Comparison of ENCODE assay signal across 9 mouse cellular contexts in the genomic region with DNA sequence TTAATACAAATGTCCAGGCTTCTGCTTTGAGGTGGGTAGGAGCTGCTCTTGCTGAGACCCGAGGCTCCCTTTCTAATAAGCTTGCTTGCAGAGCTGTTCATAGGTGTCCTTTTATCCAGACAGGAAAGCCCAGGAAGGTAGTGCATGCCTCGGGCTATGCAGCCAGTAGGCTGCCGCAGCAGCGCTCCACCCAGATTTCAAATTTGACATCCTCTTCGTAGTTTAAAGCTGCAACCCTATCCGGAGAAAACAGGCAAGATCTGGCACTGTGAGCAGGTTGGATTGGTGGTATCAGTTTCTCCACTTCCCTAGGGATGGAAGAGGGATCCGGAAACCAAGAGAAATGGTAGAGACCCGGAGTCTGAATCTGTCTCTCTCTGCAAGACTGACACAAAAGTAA. TPM values are rescaled to one million over a fixed set of nuclear protein-coding genes. Genes with fewer than 3 reads are reported as not detected.
DNase-seq lines count a peak whose midpoint lies in the region; ATAC-seq lines count a peak whose summit lies in the region.
"Had no signal": no experiment of that assay in that cellular context is flagged by ENCODE, and none has a peak within 500 bp of the region (broad histone marks: within the 10 kb centered on the region; RNA-seq: fewer than 3 reads in every experiment).

No protein-coding gene starts in this region.

- peaks cover 4% of the 10 kb centered on the region; the same call in 1 of the 2 replicates for H3K27me3 ChIP-seq in heart, embryonic 14.5 days (ENCODE audit: control insufficient read depth, insufficient read depth, low read length)
- no peaks in the 10 kb centered on the region for H3K27me3 ChIP-seq in limb, embryonic 11.5 days (ENCODE audit: control insufficient read depth, insufficient read depth, low read length)
- H3K27me3 ChIP-seq in limb, embryonic 10.5 days (ENCODE audit: low read depth, poor library complexity, severe bottlenecking), result no peaks in the 10 kb centered on the region
- H3K27me3 ChIP-seq in embryonic facial prominence, embryonic 12.5 days, result no peaks in the 10 kb centered on the region
- no peaks in the 10 kb centered on the region for H3K27me3 ChIP-seq in neural tube, embryonic 15.5 days (replicated peaks)

- no peak for DNase-seq in heart, postnatal 4 days
- DNase-seq in limb, embryonic 11.5 days (ENCODE audit: low spot score), result no peak
- DNase-seq in limb, embryonic 10.5 days (ENCODE audit: low spot score), result no peak
- no peak for DNase-seq in c-Kit-positive CD71-positive TER-119-positive erythroid progenitor cells, embryonic 14.5 days (ENCODE audit: low spot score)
- no peak for DNase-seq in Muller cell, postnatal 12 days (ENCODE audit: inconsistent ontology term)

- WGBS in heart, embryonic 14.5 days, result 66% methylated on average over 8 of the region's 8 CpGs
- WGBS in limb, embryonic 11.5 days, result 70% methylated on average over 8 of the region's 8 CpGs
- WGBS in limb, embryonic 10.5 days, result 71% methylated on average over 8 of the region's 8 CpGs
- 19% methylated on average over 8 of the region's 8 CpGs for WGBS in embryonic facial prominence, embryonic 12.5 days
- 76% methylated on average over 8 of the region's 8 CpGs for WGBS in neural tube, embryonic 15.5 days

- H3K36me3 ChIP-seq in heart, embryonic 14.5 days (ENCODE audit: control insufficient read depth, insufficient read depth, low read length), result no peaks in the 10 kb centered on the region
- H3K36me3 ChIP-seq in limb, embryonic 11.5 days (ENCODE audit: control insufficient read depth, insufficient read depth, low read length), result no peaks in the 10 kb centered on the region
- no peaks in the 10 kb centered on the region for H3K36me3 ChIP-seq in limb, embryonic 10.5 days
- no peaks in the 10 kb centered on the region for H3K36me3 ChIP-seq in embryonic facial prominence, embryonic 12.5 days
- H3K36me3 ChIP-seq in neural tube, embryonic 15.5 days, result no peaks in the 10 kb centered on the region

- ATAC-seq in heart, embryonic 14.5 days (ENCODE audit: insufficient number of reproducible peaks, insufficient read depth, low FRiP score, low read depth), result no peak
- ATAC-seq in limb, embryonic 11.5 days (ENCODE audit: insufficient number of reproducible peaks, low FRiP score, low TSS enrichment, low read depth), result 0 out of 2 replicates have a peak, but pooled peaks have one; percentile 15
- ATAC-seq in embryonic facial prominence, embryonic 12.5 days (ENCODE audit: insufficient number of reproducible peaks, insufficient read depth, low FRiP score, low TSS enrichment), result no peak
- ATAC-seq in neural tube, embryonic 15.5 days (ENCODE audit: low FRiP score), result no peak

- H3K4me2 ChIP-seq in heart, embryonic 14.5 days (ENCODE audit: low read length), result peak overlapping the region; percentile 65; the same call in 1 of the 2 replicates
- no peak overlapping the region for H3K4me2 ChIP-seq in limb, embryonic 11.5 days (ENCODE audit: low read depth, severe bottlenecking)
- peak overlapping the region; percentile 54 for H3K4me2 ChIP-seq in embryonic facial prominence, embryonic 12.5 days (replicated peaks)
- peak overlapping the region; percentile 56; the same call in 1 of the 2 replicates for H3K4me2 ChIP-seq in neural tube, embryonic 15.5 days

- H3K9me3 ChIP-seq in heart, embryonic 14.5 days (ENCODE audit: control insufficient read depth, low read length), result no peaks in the 10 kb centered on the region
- H3K9me3 ChIP-seq in limb, embryonic 11.5 days (ENCODE audit: control insufficient read depth, low read length), result no peaks in the 10 kb centered on the region
- no peaks in the 10 kb centered on the region for H3K9me3 ChIP-seq in limb, embryonic 10.5 days (replicated peaks)
- H3K9me3 ChIP-seq in embryonic facial prominence, embryonic 12.5 days, result no peaks in the 10 kb centered on the region
- no peaks in the 10 kb centered on the region for H3K9me3 ChIP-seq in neural tube, embryonic 15.5 days (replicated peaks)

- H3K27ac ChIP-seq in heart, embryonic 14.5 days (replicated peaks in 1 of 2; ENCODE audit: control insufficient read depth in 1 of 2, insufficient read depth in 1 of 2, low read depth in 2 of 2, low read length in 2 of 2), result no peak overlapping the region
- no peak overlapping the region for H3K27ac ChIP-seq in limb, embryonic 11.5 days (replicated peaks; ENCODE audit: low read depth, low read length)
- H3K27ac ChIP-seq in limb, embryonic 10.5 days, result no peak overlapping the region
- peak overlapping the region; percentile 50; the same call in 1 of the 2 replicates for H3K27ac ChIP-seq in embryonic facial prominence, embryonic 12.5 days
- H3K27ac ChIP-seq in neural tube, embryonic 15.5 days (replicated peaks), result no peak overlapping the region

- peaks cover 5 to 11% of the 10 kb centered on the region in 2 experiments; a peak in 2 of 4 replicates for H3K4me1 ChIP-seq in heart, embryonic 14.5 days (ENCODE audit: control insufficient read depth in 2 of 2, insufficient read depth in 2 of 2, low read length in 2 of 2)
- H3K4me1 ChIP-seq in limb, embryonic 11.5 days (ENCODE audit: control insufficient read depth, insufficient read depth, low read length), result 0 out of 2 replicates have a peak, but pooled peaks cover 3% of the 10 kb centered on the region
- peaks cover 20% of the 10 kb centered on the region for H3K4me1 ChIP-seq in limb, embryonic 10.5 days
- peaks cover 13% of the 10 kb centered on the region for H3K4me1 ChIP-seq in embryonic facial prominence, embryonic 12.5 days
- peaks cover 9% of the 10 kb centered on the region for H3K4me1 ChIP-seq in neural tube, embryonic 15.5 days

- H3K4me3 ChIP-seq in heart, embryonic 14.5 days (ENCODE audit: control insufficient read depth in 1 of 2, insufficient read depth in 1 of 2, low read depth in 1 of 2, low read length in 2 of 2), result no peak overlapping the region
- no peak overlapping the region for H3K4me3 ChIP-seq in limb, embryonic 11.5 days (ENCODE audit: low read depth, low read length)
- no peak overlapping the region for H3K4me3 ChIP-seq in limb, embryonic 10.5 days
- peak overlapping the region; percentile 19; the same call in 1 of the 2 replicates for H3K4me3 ChIP-seq in embryonic facial prominence, embryonic 12.5 days
- H3K4me3 ChIP-seq in neural tube, embryonic 15.5 days (replicated peaks), result no peak overlapping the region

- H3K9ac ChIP-seq in heart, embryonic 14.5 days (ENCODE audit: low read length), result no peak overlapping the region
- no peak overlapping the region for H3K9ac ChIP-seq in limb, embryonic 11.5 days (ENCODE audit: low read length)
- H3K9ac ChIP-seq in embryonic facial prominence, embryonic 12.5 days, result no peak overlapping the region
- no peak overlapping the region for H3K9ac ChIP-seq in neural tube, embryonic 15.5 days (replicated peaks)

RNA-seq across cellular contexts. Expression of a gene that starts 0.8 kb away (rescaled TPM):
- polyA plus RNA-seq in heart, embryonic 14.5 days (2014; fragmentation: Nextera tagmentation; extraction: Ambion mirVana), result 0.89 and 1.1 TPM in 2 replicates
- total RNA-seq in heart, postnatal 4 days (2021), result 1 to 10 TPM; 1.5 to 1.6 TPM
- polyA plus RNA-seq in limb, embryonic 11.5 days (2014; fragmentation: Nextera tagmentation; extraction: Ambion mirVana), result 0.32 and 0.44 TPM in 2 replicates
- 0.10 and 0.25 TPM in 2 replicates for polyA plus RNA-seq in limb, embryonic 10.5 days (2016; fragmentation: Nextera tagmentation; extraction: Ambion mirVana)
- polyA plus RNA-seq in embryonic facial prominence, embryonic 12.5 days (2016; fragmentation: Nextera tagmentation; extraction: Ambion mirVana), result 0.47 and 0.62 TPM in 2 replicates
- polyA plus RNA-seq in neural tube, embryonic 15.5 days (2015; fragmentation: Nextera tagmentation; extraction: Ambion mirVana), result 0.69 and 6.5 TPM in 2 replicates
- polyA plus RNA-seq: liver, adult 2 months had no signal
